Mouse (Mus musculus) stomach, postnatal 0 days (tissue): Measurements from ENCODE around the gene Stx6.

Experiments used
- CTCF ChIP-seq: IDR thresholded peaks from 2 replicates; pipeline ENCODE4 v1.5.1; 2016; ENCODE audit warnings: antibody characterized with exemption, low read depth, mild to moderate bottlenecking, moderate library complexity
- EP300 ChIP-seq: optimal IDR thresholded peaks from 2 replicates; pipeline ENCODE3; 2016; ENCODE audit warnings: antibody characterized with exemption

DNA sequence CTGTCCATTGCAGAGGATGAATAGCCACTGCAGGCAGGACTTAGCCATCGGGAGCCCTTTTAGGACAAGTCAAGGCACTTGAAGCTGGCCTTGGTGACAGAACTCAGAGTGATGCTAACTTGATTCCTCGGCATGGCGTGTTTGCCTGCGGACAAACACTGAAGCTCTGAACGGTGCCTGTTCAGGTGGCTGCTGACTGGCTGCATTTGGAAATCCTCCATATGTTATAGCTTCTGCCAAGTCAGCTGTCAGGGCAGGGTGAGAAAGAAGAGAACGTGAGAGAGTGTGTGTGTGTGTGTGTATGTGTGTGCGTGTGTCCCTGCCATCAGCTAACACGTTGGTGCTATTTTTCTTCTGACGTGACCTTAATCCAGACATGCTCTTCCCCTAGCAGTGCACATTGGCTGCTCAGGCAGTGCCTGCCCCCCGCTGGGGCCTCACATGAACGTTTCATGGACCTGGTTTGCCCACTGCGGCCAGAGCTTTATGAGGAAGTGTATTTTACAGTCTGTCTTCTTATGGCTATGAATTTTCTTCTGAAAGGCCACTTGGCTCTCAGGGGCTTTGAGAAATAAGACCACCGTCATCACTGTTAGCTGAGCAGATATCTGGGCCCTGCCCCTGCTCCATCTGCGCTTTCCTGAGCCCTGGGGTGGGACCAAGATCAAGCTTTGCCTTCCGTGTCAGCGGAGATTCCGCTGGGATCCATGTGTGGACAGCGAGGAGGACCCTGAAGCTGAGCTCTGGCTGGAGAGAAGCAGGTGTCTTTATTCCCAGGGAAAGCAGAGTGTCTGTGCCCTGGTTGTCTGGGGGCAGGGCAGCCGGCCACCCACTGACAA lies 47.5 kb downstream of the Stx6 start:
- TF ChIP-seq EP300 = no peak
- TF ChIP-seq CTCF = peak; percentile 36
